Mouse (Mus musculus) C2C12 (cell line): ENCODE measurements at regions not wholly inside any gene's neighbourhood (a gene's known extent, or its start where the extent isn't known, plus 50 kb on each side); places are given as distances from the start of the nearest gene placed in this dataset.

Experiments
- CTCF ChIP-seq: IDR thresholded peaks from one replicate; pipeline ENCODE4 v1.5.1; 2011; ENCODE audit not compliant: control insufficient read depth, insufficient read depth, insufficient read length
- FOSL1 ChIP-seq: IDR thresholded peaks from one replicate; pipeline ENCODE4 v1.8.0; 2011; ENCODE audit warnings: mild to moderate bottlenecking, low read length; ENCODE audit not compliant: poor library complexity, insufficient read depth, severe bottlenecking
- MYOG ChIP-seq: IDR thresholded peaks from one replicate; pipeline ENCODE4 v1.6.1; 2011; ENCODE audit not compliant: control insufficient read depth, insufficient read length; ENCODE audit errors: extremely low read depth
- USF1 ChIP-seq: IDR thresholded peaks from one replicate; pipeline ENCODE4 v1.6.1; 2011; ENCODE audit warnings: low read depth, mild to moderate bottlenecking, control low read depth, moderate library complexity

- TF ChIP-seq CTCF (no peak), USF1 (no peak), FOSL1 (no peak), MYOG (no peak)
Measured at GRCm38 (mm10) chr2:161425587-161425986, 316.7 kb upstream of the Chd6 start.
